Mouse (Mus musculus) stomach, embryonic 14.5 days (tissue): ENCODE results near the gene Lgals4. TPM values are rescaled to one million over a fixed set of nuclear protein-coding genes. Genes with fewer than 3 reads are reported as not detected.
"Not testable (repeated sequence)": the region's sequence is repeated elsewhere in the genome, so short reads cannot be mapped to it uniquely, and the experiment has no call there.

Experiments used
- ATAC-seq: fragments of 200-750 bp; cut with Nextera tagmentation; 2 replicates; pipeline ENCODE4 v1.8.0; 2017; ENCODE audit warnings: low read depth, moderate TSS enrichment; ENCODE audit not compliant: insufficient number of reproducible peaks, insufficient read depth, low FRiP score
- H3K27ac ChIP-seq: fragments of 300-500 bp; sonication (generic); 2 replicates; pipeline ENCODE4 v1.5.1; 2014; ENCODE audit warnings: mild to moderate bottlenecking, low read length, moderate library complexity, mixed read lengths
- H3K27me3 ChIP-seq: fragments of 300-500 bp; sonication (generic); 2 replicates; pipeline ENCODE4 v1.6.1; 2014; ENCODE audit warnings: low read length, control low read depth, mixed read lengths; ENCODE audit not compliant: control insufficient read depth, insufficient read depth
- H3K36me3 ChIP-seq: fragments of 300-500 bp; sonication (generic); 2 replicates; pipeline ENCODE4 v1.6.1; 2014; ENCODE audit warnings: mild to moderate bottlenecking, control low read depth, low read length, moderate library complexity, mixed read lengths; ENCODE audit not compliant: control insufficient read depth, insufficient read depth
- H3K4me1 ChIP-seq: fragments of 300-500 bp; sonication (generic); 2 replicates; pipeline ENCODE4 v1.6.1; 2014; ENCODE audit warnings: low read length, control low read depth, mixed read lengths; ENCODE audit not compliant: control insufficient read depth, insufficient read depth
- H3K4me2 ChIP-seq: fragments of 300-500 bp; sonication (generic); replicated peaks from 2 replicates; pipeline ENCODE4 v1.6.1; 2014; ENCODE audit warnings: low read depth, low read length, control low read depth
- H3K4me3 ChIP-seq: fragments of 300-500 bp; sonication (generic); 2 replicates; pipeline ENCODE4 v1.5.1; 2014; ENCODE audit warnings: low read depth, low read length, control low read depth
- H3K9ac ChIP-seq: fragments of 300-500 bp; sonication (generic); replicated peaks from 2 replicates; pipeline ENCODE4 v1.6.1; 2014; ENCODE audit warnings: low read depth, mild to moderate bottlenecking, control low read depth, low read length, moderate library complexity, mixed read lengths
- H3K9me3 ChIP-seq: fragments of 300-500 bp; sonication (generic); 2 replicates; pipeline ENCODE4 v1.6.1; 2016; ENCODE audit warnings: low read depth, low read length, control low read depth; ENCODE audit not compliant: control insufficient read depth
- WGBS: fragments of 180-500 bp; shearing (Covaris S2); extraction: QIAGEN DNeasy Blood & Tissue Kit; methylation state at CpG from one replicate; pipeline ENCODE4 v1.1.7; 2014; 5-methylcytosine and 5-hydroxymethylcytosine counted together
- polyA plus RNA-seq: library from polyadenylated mRNA; unstranded; fragments of >200 nt; fragmentation: Nextera tagmentation; extraction: Ambion mirVana; gene quantifications from 2 replicates; pipeline ENCODE4 v1.2.1, GENCODE M21; 2014

Lgals4 gene
- polyA plus RNA-seq, 1 experiment from 2014 or later: 127 TPM

DNA sequence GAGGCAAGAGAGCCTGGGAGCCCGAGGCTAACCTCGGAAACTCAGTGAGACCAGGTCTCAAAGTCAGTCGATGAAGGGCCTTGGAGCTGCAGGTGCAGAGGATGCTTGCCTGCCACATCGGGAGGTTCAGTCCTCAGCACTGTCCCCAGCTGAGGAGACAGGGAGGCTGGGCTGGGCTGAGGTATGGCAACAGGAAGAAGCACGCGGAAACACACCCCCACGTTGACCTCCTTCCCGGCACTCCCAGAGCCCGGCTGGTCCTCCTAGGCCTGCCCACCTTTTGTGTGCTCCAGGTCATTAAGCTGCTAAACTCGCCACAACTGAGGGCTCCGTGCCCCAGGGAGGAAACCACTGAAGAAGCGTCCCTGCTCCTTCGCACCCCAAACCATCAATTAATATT lies 47.5 kb downstream of the Lgals4 start, which contains the start of gene Capn12:
Gene Capn12 (plus strand): TSS at position 224 of the 400 bp plus-strand sequence.
- Histone ChIP-seq H3K9me3 (no peaks in the 10 kb centered on the region), H3K9ac (no peak within 1 kb of the TSS), H3K27me3 (no peaks in the 10 kb centered on the region), H3K36me3 (no peaks in the 10 kb centered on the region), H3K27ac (no peak within 1 kb of the TSS), H3K4me3 (no peak within 1 kb of the TSS), H3K4me1 (no peaks in the 10 kb centered on the region), H3K4me2 (no peak within 1 kb of the TSS)
- WGBS: 43% methylated on average over 13 of the region's 13 CpGs
- ATAC-seq: no peak

- 76% methylated on average over 11 of the region's 11 CpGs for WGBS
- no peak for ATAC-seq
These were observed 49.4 kb downstream of the Lgals4 start for GRCm38 (mm10) chr7:28883039-28883438.

DNA sequence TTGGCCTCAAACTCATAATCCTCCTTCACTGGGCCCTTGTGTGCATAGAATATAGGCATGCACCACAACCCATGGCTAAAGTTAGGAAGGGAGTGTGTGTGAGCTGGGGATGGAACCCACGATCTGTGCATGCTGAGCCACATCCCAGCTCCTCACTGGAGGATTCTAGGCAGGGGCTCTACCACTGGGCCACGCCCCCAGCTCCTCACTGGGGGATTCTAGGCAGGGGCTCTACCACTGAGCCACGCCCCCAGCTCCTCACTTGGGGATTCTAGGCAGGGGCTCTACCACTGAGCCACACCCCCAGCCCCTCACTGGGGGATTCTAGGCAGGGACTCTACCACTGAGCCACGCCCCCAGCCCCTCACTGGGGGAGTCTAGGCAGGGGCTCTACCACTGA lies 50.0 kb downstream of the Lgals4 start:
- not testable (repeated sequence) for H3K27ac ChIP-seq, H3K9me3 ChIP-seq
- 84% methylated on average over 4 of the region's 4 CpGs for WGBS

More at GRCm38 (mm10) chr7:28883039-28883438, 49.4 kb downstream of the Lgals4 start:
- no peak overlapping the region for H3K27ac ChIP-seq
- no peaks in the 10 kb centered on the region for H3K9me3 ChIP-seq
- H3K9ac ChIP-seq: no peak overlapping the region
- no peak overlapping the region for H3K4me3 ChIP-seq
- no peaks in the 10 kb centered on the region for H3K36me3 ChIP-seq
- no peaks in the 10 kb centered on the region for H3K4me1 ChIP-seq
- H3K27me3 ChIP-seq: peaks cover 8% of the 10 kb centered on the region; the same call in 1 of the 2 replicates
- H3K4me2 ChIP-seq: no peak overlapping the region

DNA sequence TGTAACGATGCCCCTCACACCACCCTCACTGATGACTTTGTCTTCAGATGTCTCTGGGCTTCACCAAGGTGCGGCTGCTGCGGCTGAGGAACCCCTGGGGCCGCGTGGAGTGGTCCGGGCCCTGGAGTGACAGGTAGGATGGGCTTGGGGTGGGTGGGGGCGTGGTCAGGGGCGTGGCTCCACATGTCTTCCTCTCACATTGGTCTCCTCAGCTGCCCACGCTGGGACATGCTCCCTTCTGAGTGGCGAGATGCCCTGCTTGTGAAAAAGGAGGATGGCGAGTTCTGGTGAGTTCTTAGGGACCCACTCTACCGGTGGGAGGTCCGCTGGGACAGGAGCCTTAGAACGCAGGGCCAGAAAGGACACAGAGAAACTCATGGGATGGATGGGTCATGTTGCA lies 52.8 kb downstream of the Lgals4 start:
- no peak overlapping the region for H3K4me2 ChIP-seq
- ATAC-seq: 0 out of 2 replicates have a peak, but pooled peaks have one; percentile 42
- WGBS: 16% methylated on average over 14 of the region's 14 CpGs
- H3K4me3 ChIP-seq: no peak overlapping the region
- no peak overlapping the region for H3K9ac ChIP-seq
- peaks cover 15% of the 10 kb centered on the region; the same call in 1 of the 2 replicates for H3K27me3 ChIP-seq
- peaks cover 2% of the 10 kb centered on the region; the same call in 1 of the 2 replicates for H3K36me3 ChIP-seq
- no peaks in the 10 kb centered on the region for H3K9me3 ChIP-seq
- H3K4me1 ChIP-seq: peaks cover 10% of the 10 kb centered on the region
- H3K27ac ChIP-seq: no peak overlapping the region

More for the DNA sequence above, 50.0 kb downstream of the Lgals4 start:
- not testable (repeated sequence) for H3K4me1 ChIP-seq, H3K9ac ChIP-seq, H3K4me2 ChIP-seq, H3K36me3 ChIP-seq, ATAC-seq, H3K4me3 ChIP-seq
- H3K27me3 ChIP-seq: peaks cover 11% of the 10 kb centered on the region; the same call in 1 of the 2 replicates

GRCm38 (mm10) chr7:28888701-28889161 lies 55.1 kb downstream of the Lgals4 start:
- Histone ChIP-seq H3K4me1 (peaks cover 10% of the 10 kb centered on the region), H3K9me3 (no peaks in the 10 kb centered on the region), H3K4me2 (peak overlapping the region; percentile 55), H3K4me3 (peak overlapping the region; percentile 24), H3K9ac (no peak overlapping the region), H3K27me3 (peaks cover 15% of the 10 kb centered on the region; the same call in 1 of the 2 replicates), H3K36me3 (peaks cover 22% of the 10 kb centered on the region), H3K27ac (no peak overlapping the region)
- ATAC-seq: no peak
- 2% methylated on average over 26 of the region's 27 CpGs for WGBS

Other genes starting within 250 kb of the Lgals4 start
- 23.7 and 25.8 TPM in 2 replicates for gene Samd4b, start 235.7 kb upstream of the Lgals4 start, polyA plus RNA-seq
- 41.1 and 47.8 TPM in 2 replicates for gene Pak4, start 235.7 kb upstream of the Lgals4 start, polyA plus RNA-seq
- gene Acp7, start 202.5 kb upstream of the Lgals4 start, polyA plus RNA-seq: not detected in 2 replicates
- gene Fbxo27, start 141.0 kb upstream of the Lgals4 start, polyA plus RNA-seq: 5.8 and 6.3 TPM in 2 replicates
- 9.5 and 12.1 TPM in 2 replicates for gene Fbxo17, start 117.0 kb upstream of the Lgals4 start, polyA plus RNA-seq
- gene Mrps12, start 92.0 kb upstream of the Lgals4 start, polyA plus RNA-seq: 129 and 153 TPM in 2 replicates
- gene Sars2, start 91.9 kb upstream of the Lgals4 start, polyA plus RNA-seq: 24.2 and 24.9 TPM in 2 replicates
- gene Ccer2, start 77.7 kb upstream of the Lgals4 start, polyA plus RNA-seq: not detected in 2 replicates
- gene Sirt2, start 67.1 kb upstream of the Lgals4 start, polyA plus RNA-seq: 64.9 and 68.8 TPM in 2 replicates
- gene Nfkbib, start 66.3 kb upstream of the Lgals4 start, polyA plus RNA-seq: 29.5 and 38.9 TPM in 2 replicates
- 3.3 and 4.5 TPM in 2 replicates for gene Rinl, start 44.9 kb upstream of the Lgals4 start, polyA plus RNA-seq
- 259 and 266 TPM in 2 replicates for gene Hnrnpl, start 25.3 kb upstream of the Lgals4 start, polyA plus RNA-seq
- 172 and 179 TPM in 2 replicates for gene Ech1, start 8.6 kb upstream of the Lgals4 start, polyA plus RNA-seq
- gene Lgals7, start 30.0 kb downstream of the Lgals4 start, polyA plus RNA-seq: 1.4 and 1.5 TPM in 2 replicates
- gene Capn12, start 47.6 kb downstream of the Lgals4 start, polyA plus RNA-seq: 0.67 and 1.1 TPM in 2 replicates
- gene Actn4, start 128.5 kb downstream of the Lgals4 start, polyA plus RNA-seq: 272 and 280 TPM in 2 replicates
- 413 and 444 TPM in 2 replicates for gene Eif3k, start 148.0 kb downstream of the Lgals4 start, polyA plus RNA-seq
- 8.5 and 11.3 TPM in 2 replicates for gene Map4k1, start 148.2 kb downstream of the Lgals4 start, polyA plus RNA-seq